Mouse (Mus musculus): Measurements from ENCODE around the gene Gm11213.

DNA sequence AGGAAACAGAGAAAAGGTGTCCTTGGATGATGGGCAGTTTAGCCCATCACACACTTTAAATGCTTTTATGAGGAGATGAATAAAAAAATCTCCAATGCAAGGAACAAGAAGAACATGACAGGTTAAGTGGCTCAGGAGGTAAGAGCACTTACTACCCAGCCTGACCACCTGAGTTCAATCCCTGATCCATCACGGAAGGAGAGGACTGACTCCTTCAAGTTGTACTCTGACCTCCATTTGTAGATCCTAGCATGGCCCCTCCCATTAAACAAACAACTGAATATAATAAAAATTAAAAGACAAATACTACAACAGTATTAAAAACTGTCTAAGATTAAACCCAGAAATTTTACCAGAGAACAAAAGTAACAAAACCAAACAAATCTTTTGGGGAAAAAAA is 907 bp upstream of the Gm11213 start:
- TF ChIP-seq CTCF (IDR thresholded peaks at IDR 0.05; ENCODE audit: low read depth) (no peak), EP300 (IDR thresholded peaks at IDR 0.05; ENCODE audit: low read depth) (no peak)
